Mouse (Mus musculus) hindbrain, embryonic 16.5 days (tissue): Measurements from ENCODE around the gene 4930404N11Rik. TPM values are rescaled to one million over a fixed set of nuclear protein-coding genes. Genes with fewer than 3 reads are reported as not detected.

Experiments
- ATAC-seq: fragments of 200-750 bp; cut with Nextera tagmentation; 2 replicates; pipeline ENCODE4 v1.8.0; 2017; ENCODE audit warnings: moderate TSS enrichment, moderate library complexity
- H3K27ac ChIP-seq: fragments of 300-500 bp; sonication (generic); 2 replicates; pipeline ENCODE4 v1.5.1; 2014; ENCODE audit warnings: low read depth, mild to moderate bottlenecking, control low read depth, low read length, moderate library complexity
- H3K27me3 ChIP-seq: fragments of 300-500 bp; sonication (generic); replicated peaks from 2 replicates; pipeline ENCODE4 v1.6.1; 2014; ENCODE audit warnings: low read length; ENCODE audit not compliant: control insufficient read depth, insufficient read depth
- H3K36me3 ChIP-seq: fragments of 300-500 bp; sonication (generic); 2 replicates; pipeline ENCODE4 v1.6.1; 2014; ENCODE audit warnings: mild to moderate bottlenecking, low read length, moderate library complexity, mixed read lengths; ENCODE audit not compliant: control insufficient read depth, insufficient read depth
- H3K4me1 ChIP-seq: fragments of 300-500 bp; sonication (generic); 2 replicates; pipeline ENCODE4 v1.6.1; 2014; ENCODE audit warnings: low read depth, low read length; ENCODE audit not compliant: control insufficient read depth, insufficient read depth
- H3K4me2 ChIP-seq: fragments of 300-500 bp; sonication (generic); 2 replicates; pipeline ENCODE4 v1.6.1; 2014; ENCODE audit warnings: mild to moderate bottlenecking, low read length, control low read depth, moderate library complexity
- H3K4me3 ChIP-seq: fragments of 300-500 bp; sonication (generic); 2 replicates; pipeline ENCODE4 v1.5.1; 2014; ENCODE audit warnings: mild to moderate bottlenecking, low read length, control low read depth, moderate library complexity
- H3K9ac ChIP-seq: fragments of 300-500 bp; sonication (generic); 2 replicates; pipeline ENCODE4 v1.6.1; 2014; ENCODE audit warnings: low read depth, mild to moderate bottlenecking, control low read depth, low read length, moderate library complexity
- H3K9me3 ChIP-seq: fragments of 300-500 bp; sonication (generic); 2 replicates; pipeline ENCODE4 v1.6.1; 2014; ENCODE audit warnings: mild to moderate bottlenecking, low read length, moderate library complexity; ENCODE audit not compliant: control insufficient read depth
- WGBS: fragments of 180-500 bp; shearing (Covaris S2); extraction: QIAGEN DNeasy Blood & Tissue Kit; methylation state at CpG from one replicate; pipeline ENCODE4 v1.1.7; 2014; 5-methylcytosine and 5-hydroxymethylcytosine counted together
- polyA plus RNA-seq: library from polyadenylated mRNA; unstranded; fragments of >200 nt; fragmentation: Nextera tagmentation; extraction: Ambion mirVana; gene quantifications from 2 replicates; pipeline ENCODE4 v1.2.1, GENCODE M21; 2015

4930404N11Rik gene
- polyA plus RNA-seq, 1 experiment from 2014 or later, result 0.49 TPM

- 37% methylated on average over 2 of the region's 2 CpGs for WGBS
- Histone ChIP-seq H3K27ac (no peak overlapping the region; the same call in 1 of the 2 replicates), H3K4me2 (peak overlapping the region; percentile 87)
Observed at GRCm38 (mm10) chr10:81377362-81377664, 11.7 kb upstream of the 4930404N11Rik start.

GRCm38 (mm10) chr10:81376561-81377361 lies 11.1 kb upstream of the 4930404N11Rik start:
- Histone ChIP-seq H3K4me2 (peak overlapping the region; percentile 87), H3K36me3 (no peaks in the 10 kb centered on the region), H3K9ac (peak overlapping the region; percentile 75), H3K27ac (no peak overlapping the region), H3K9me3 (no peaks in the 10 kb centered on the region), H3K4me3 (peak overlapping the region; percentile 57), H3K27me3 (no peaks in the 10 kb centered on the region), H3K4me1 (peaks cover 20% of the 10 kb centered on the region)
- ATAC-seq, result no peak
- WGBS, result 40% methylated on average over 6 of the region's 6 CpGs

More at GRCm38 (mm10) chr10:81377362-81377664, 11.7 kb upstream of the 4930404N11Rik start:
- no peaks in the 10 kb centered on the region for H3K9me3 ChIP-seq
- H3K4me1 ChIP-seq, result peaks cover 20% of the 10 kb centered on the region
- peak overlapping the region; percentile 75 for H3K9ac ChIP-seq
- H3K36me3 ChIP-seq, result no peaks in the 10 kb centered on the region
- H3K27me3 ChIP-seq, result no peaks in the 10 kb centered on the region
- no peak for ATAC-seq
- peak overlapping the region; percentile 57 for H3K4me3 ChIP-seq

- Histone ChIP-seq H3K27me3 (no peaks in the 10 kb centered on the region), H3K36me3 (peaks cover 4% of the 10 kb centered on the region; the same call in 1 of the 2 replicates), H3K9me3 (no peaks in the 10 kb centered on the region), H3K9ac (no peak overlapping the region), H3K4me3 (no peak overlapping the region), H3K27ac (no peak overlapping the region), H3K4me2 (no peak overlapping the region), H3K4me1 (peaks cover 20% of the 10 kb centered on the region)
- 93% methylated on average over 10 of the region's 10 CpGs for WGBS
- no peak for ATAC-seq
Observed at GRCm38 (mm10) chr10:81375322-81375721, 9.7 kb upstream of the 4930404N11Rik start.

GRCm38 (mm10) chr10:81367207-81367495 lies 1.5 kb upstream of the 4930404N11Rik start:
- Histone ChIP-seq H3K4me2 (no peak overlapping the region), H3K4me3 (no peak overlapping the region), H3K9me3 (no peaks in the 10 kb centered on the region), H3K9ac (no peak overlapping the region), H3K27ac (no peak overlapping the region), H3K36me3 (peaks cover 37% of the 10 kb centered on the region), H3K27me3 (peaks cover 8% of the 10 kb centered on the region), H3K4me1 (peaks cover 10% of the 10 kb centered on the region)
- no peak for ATAC-seq
- WGBS, result 52% methylated on average over 6 of the region's 6 CpGs

- peaks cover 40% of the 10 kb centered on the region for H3K36me3 ChIP-seq
- 78% methylated on average over 5 of the region's 6 CpGs for WGBS
- peaks cover 10% of the 10 kb centered on the region for H3K4me1 ChIP-seq
Observed at GRCm38 (mm10) chr10:81366477-81367206, 1.0 kb upstream of the 4930404N11Rik start.

GRCm38 (mm10) chr10:81365073-81365472 lies 543 bp downstream of the 4930404N11Rik start:
- Histone ChIP-seq H3K4me3 (no peak overlapping the region), H3K4me2 (no peak overlapping the region), H3K27me3 (peaks cover 10% of the 10 kb centered on the region), H3K36me3 (peaks cover 33% of the 10 kb centered on the region), H3K27ac (no peak overlapping the region), H3K9ac (no peak overlapping the region), H3K4me1 (peaks cover 10% of the 10 kb centered on the region), H3K9me3 (no peaks in the 10 kb centered on the region)
- WGBS, result 38% methylated on average over 4 of the region's 4 CpGs
- no peak for ATAC-seq

More at GRCm38 (mm10) chr10:81366477-81367206, 1.0 kb upstream of the 4930404N11Rik start:
- Histone ChIP-seq H3K4me2 (no peak overlapping the region), H3K9me3 (no peaks in the 10 kb centered on the region), H3K4me3 (no peak overlapping the region), H3K27me3 (peaks cover 10% of the 10 kb centered on the region), H3K9ac (no peak overlapping the region), H3K27ac (no peak overlapping the region)
- no peak for ATAC-seq

GRCm38 (mm10) chr10:81364666-81365065 lies 950 bp downstream of the 4930404N11Rik start:
- H3K36me3 ChIP-seq, result peaks cover 32% of the 10 kb centered on the region
- H3K27ac ChIP-seq, result no peak overlapping the region
- H3K4me3 ChIP-seq, result no peak overlapping the region
- peak overlapping the region; percentile 50 for H3K4me2 ChIP-seq
- no peak for ATAC-seq
- H3K4me1 ChIP-seq, result peaks cover 10% of the 10 kb centered on the region
- H3K9me3 ChIP-seq, result no peaks in the 10 kb centered on the region
- peaks cover 10% of the 10 kb centered on the region for H3K27me3 ChIP-seq
- 0 out of 2 replicates have a peak overlapping the region, but pooled peaks have one; percentile 4 for H3K9ac ChIP-seq
- WGBS, result 14% methylated on average over 28 of the region's 28 CpGs

- Histone ChIP-seq H3K27ac (no peak overlapping the region), H3K27me3 (peaks cover 10% of the 10 kb centered on the region), H3K4me1 (peaks cover 12% of the 10 kb centered on the region), H3K4me2 (peak overlapping the region; percentile 50), H3K4me3 (peak overlapping the region; percentile 23), H3K36me3 (peaks cover 22% of the 10 kb centered on the region), H3K9me3 (no peaks in the 10 kb centered on the region), H3K9ac (peak overlapping the region; percentile 48)
- WGBS, result 18% methylated on average over 49 of the region's 54 CpGs
- ATAC-seq, result no peak
Observed at GRCm38 (mm10) chr10:81363436-81364346, 1.9 kb downstream of the 4930404N11Rik start.
